Mouse (Mus musculus) kidney, adult 8-10 months (tissue): ENCODE measurements at regions not wholly inside any gene's neighbourhood (a gene's known extent, or its start where the extent isn't known, plus 50 kb on each side); places are given as distances from the start of the nearest gene placed in this dataset.

Experiments used
- DNase-seq, 2 experiments: peaks; one replicate each; pipeline ENCODE4 v3.0.0; 2022

- DNase-seq = no peak
Measured at GRCm38 (mm10) chr1:63918200-63918599, 149.1 kb upstream of the 4933402D24Rik start.

- DNase-seq = no peak
Measured at GRCm38 (mm10) chr1:63916907-63917650, 148.0 kb upstream of the 4933402D24Rik start.

GRCm38 (mm10) chr1:63910765-63911164 is 141.7 kb upstream of the 4933402D24Rik start:
- DNase-seq = no peak

GRCm38 (mm10) chr1:63909191-63909590 is 140.1 kb upstream of the 4933402D24Rik start:
- DNase-seq = no peak

GRCm38 (mm10) chr1:63903620-63904019 is 134.6 kb upstream of the 4933402D24Rik start:
- DNase-seq = no peak

GRCm38 (mm10) chr1:63903201-63903600 is 134.1 kb upstream of the 4933402D24Rik start:
- DNase-seq = peak in 1 of 2 experiments; percentile 6

- peak; percentile 6 to 24 for DNase-seq
Measured at GRCm38 (mm10) chr1:63902391-63902790, 133.3 kb upstream of the 4933402D24Rik start.

GRCm38 (mm10) chr1:63899631-63900577 is 130.8 kb upstream of the 4933402D24Rik start:
- DNase-seq = no peak

GRCm38 (mm10) chr1:63898766-63899165 is 129.7 kb upstream of the 4933402D24Rik start:
- DNase-seq = no peak

- no peak for DNase-seq
Measured at GRCm38 (mm10) chr1:63897556-63897955, 128.5 kb upstream of the 4933402D24Rik start.

- DNase-seq = no peak
Measured at GRCm38 (mm10) chr1:63879570-63879969, 110.5 kb upstream of the 4933402D24Rik start.

GRCm38 (mm10) chr1:63876589-63877251 is 107.7 kb upstream of the 4933402D24Rik start:
- DNase-seq = no peak

GRCm38 (mm10) chr1:63875297-63875962 is 106.4 kb upstream of the 4933402D24Rik start:
- DNase-seq = no peak

GRCm38 (mm10) chr1:63871831-63872230 is 102.8 kb upstream of the 4933402D24Rik start:
- DNase-seq = peak in 1 of 2 experiments; percentile 2

GRCm38 (mm10) chr1:63869342-63869741 is 100.3 kb upstream of the 4933402D24Rik start:
- DNase-seq = no peak

GRCm38 (mm10) chr1:63857933-63858649 is 89.0 kb upstream of the 4933402D24Rik start:
- no peak for DNase-seq

- no peak for DNase-seq
Measured at GRCm38 (mm10) chr1:63857468-63857867, 88.4 kb upstream of the 4933402D24Rik start.

- DNase-seq = no peak
Measured at GRCm38 (mm10) chr1:63856366-63856765, 87.3 kb upstream of the 4933402D24Rik start.

- DNase-seq = no peak
Measured at GRCm38 (mm10) chr1:63854794-63855193, 85.7 kb upstream of the 4933402D24Rik start.

GRCm38 (mm10) chr1:63851476-63852094 is 82.5 kb upstream of the 4933402D24Rik start:
- no peak for DNase-seq

GRCm38 (mm10) chr1:63850262-63850661 is 81.2 kb upstream of the 4933402D24Rik start:
- no peak for DNase-seq
